Comparison of ENCODE assay signal across 11 mouse cellular contexts in the genomic region with DNA sequence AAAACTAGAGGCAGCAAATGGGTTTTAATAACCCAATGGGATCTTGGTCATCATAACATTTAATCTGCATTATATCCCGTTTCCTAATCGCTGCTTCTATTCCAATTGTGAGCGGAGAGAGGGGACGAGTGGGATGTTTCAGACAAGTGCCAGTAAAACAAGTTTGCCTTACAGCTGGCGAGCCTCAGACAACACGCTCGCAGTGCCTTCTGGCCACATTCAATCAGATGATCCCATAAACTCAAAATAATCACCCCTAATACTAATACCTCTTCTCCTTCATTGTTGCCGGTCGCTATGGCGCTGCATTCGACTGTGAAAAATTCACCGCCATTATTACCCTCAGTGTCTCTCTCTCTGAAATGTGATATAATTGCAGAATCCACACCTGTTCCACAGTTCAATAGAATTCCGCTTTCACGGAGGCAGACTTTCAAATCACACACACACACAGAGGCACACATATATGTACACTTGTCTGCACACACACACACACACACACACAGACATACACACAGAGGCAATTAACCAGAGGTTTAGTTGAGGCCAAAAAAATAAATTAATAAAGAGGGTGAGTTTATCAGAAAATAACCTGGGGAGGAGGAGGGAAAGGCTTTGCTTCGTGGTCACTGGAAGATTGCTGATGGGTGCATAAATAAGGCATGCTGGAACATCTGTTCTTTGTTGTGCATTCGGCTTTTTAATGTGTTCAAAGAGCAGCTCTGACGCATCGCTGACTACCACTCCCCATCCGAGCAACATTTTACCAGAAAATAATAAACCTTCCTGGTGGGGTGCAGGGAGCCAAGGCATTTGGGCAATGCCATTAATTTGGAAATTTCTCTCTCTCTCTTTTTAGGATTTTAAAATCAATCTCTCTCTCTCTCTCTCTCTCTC.
DNase-seq lines count a peak whose midpoint lies in the region; ATAC-seq and TF ChIP-seq lines count a peak whose summit lies in the region.
"Had no signal": no experiment of that assay in that cellular context is flagged by ENCODE, and none has a peak within 500 bp of the region (broad histone marks: within the 10 kb centered on the region; RNA-seq: fewer than 3 reads in every experiment).

No protein-coding gene starts in this region.

- TF ChIP-seq CTCF in layer of hippocampus, adult 2 months (conservative IDR thresholded peaks at IDR 0.05), result no peak
- no peak for TF ChIP-seq CTCF in lung, adult 2 months (IDR thresholded peaks at IDR 0.05; ENCODE audit: insufficient read depth, low read length)

- TF ChIP-seq POLR2A in lung, adult 2 months (IDR thresholded peaks at IDR 0.05; ENCODE audit: borderline replicate concordance, extremely low read depth, low read depth, low read length), result no peak
- TF ChIP-seq POLR2A in myocyte (IDR thresholded peaks at IDR 0.05; ENCODE audit: insufficient read length, low read depth), result no peak

- peaks cover 8% of the 10 kb centered on the region for H3K4me1 ChIP-seq in forebrain, embryonic 13.5 days
- H3K4me1 ChIP-seq in lung, adult 2 months (ENCODE audit: control insufficient read depth, insufficient read depth, low read length), result no peaks in the 10 kb centered on the region
- H3K4me1 ChIP-seq in heart, embryonic 12.5 days (replicated peaks), result no peaks in the 10 kb centered on the region
- H3K4me1 ChIP-seq: heart, embryonic 10.5 days had no signal

- H3K36me3 ChIP-seq in forebrain, embryonic 13.5 days (ENCODE audit: poor library complexity, severe bottlenecking), result no peaks in the 10 kb centered on the region
- H3K36me3 ChIP-seq in myocyte (ENCODE audit: control insufficient read depth, insufficient read depth), result no peaks in the 10 kb centered on the region
- no peaks in the 10 kb centered on the region for H3K36me3 ChIP-seq in heart, embryonic 12.5 days
- H3K36me3 ChIP-seq: heart, embryonic 10.5 days; limb, embryonic 15.5 days had no signal

- H3K4me3 ChIP-seq in layer of hippocampus, adult 2 months, result peak overlapping the region; percentile 35; the same call in 1 of the 2 replicates
- H3K4me3 ChIP-seq in forebrain, embryonic 13.5 days, result peak overlapping the region; percentile 3; the same call in 1 of the 2 replicates
- H3K4me3 ChIP-seq in lung, adult 2 months (replicated peaks; ENCODE audit: extremely low read depth, low read depth, low read length), result no peak overlapping the region
- peak overlapping the region; percentile 6 for H3K4me3 ChIP-seq in myocyte
- H3K4me3 ChIP-seq in heart, embryonic 12.5 days, result no peak overlapping the region
- H3K4me3 ChIP-seq: heart, embryonic 10.5 days; limb, embryonic 15.5 days had no signal

- 35% methylated on average over 19 of the region's 19 CpGs for WGBS in forebrain, embryonic 13.5 days
- WGBS in lung, adult 2 months, result 74% methylated on average over 19 of the region's 19 CpGs
- 81% methylated on average over 19 of the region's 19 CpGs for WGBS in heart, embryonic 12.5 days

- no peaks in the 10 kb centered on the region for H3K27me3 ChIP-seq in forebrain, embryonic 13.5 days
- H3K27me3 ChIP-seq in myocyte (ENCODE audit: control insufficient read depth, insufficient read depth, insufficient read length), result no peaks in the 10 kb centered on the region
- H3K27me3 ChIP-seq in heart, embryonic 12.5 days (replicated peaks), result no peaks in the 10 kb centered on the region
- H3K27me3 ChIP-seq: limb, embryonic 15.5 days had no signal

- H3K9ac ChIP-seq in forebrain, embryonic 13.5 days, result 0 out of 2 replicates have a peak overlapping the region, but pooled peaks have one; percentile 31
- H3K9ac ChIP-seq in heart, embryonic 12.5 days, result no peak overlapping the region
- H3K9ac ChIP-seq: limb, embryonic 15.5 days had no signal

- no peaks in the 10 kb centered on the region for H3K79me2 ChIP-seq in myocyte (ENCODE audit: control insufficient read depth, insufficient read depth)

- H3K9me3 ChIP-seq in forebrain, embryonic 13.5 days (replicated peaks), result no peaks in the 10 kb centered on the region
- H3K9me3 ChIP-seq in heart, embryonic 12.5 days (replicated peaks), result no peaks in the 10 kb centered on the region
- H3K9me3 ChIP-seq: heart, embryonic 10.5 days; limb, embryonic 15.5 days had no signal

- ATAC-seq in forebrain, embryonic 13.5 days, result peak; percentile 74
- no peak for ATAC-seq in heart, embryonic 12.5 days (ENCODE audit: insufficient number of reproducible peaks, low FRiP score)

- H3ac ChIP-seq in myocyte (ENCODE audit: control insufficient read depth, insufficient read length), result no peak overlapping the region

- peak overlapping the region; percentile 49 for H3K27ac ChIP-seq in layer of hippocampus, adult 2 months
- H3K27ac ChIP-seq in forebrain, embryonic 13.5 days, result peak overlapping the region; percentile 10; the same call in 1 of the 2 replicates
- no peak overlapping the region for H3K27ac ChIP-seq in heart, embryonic 12.5 days (ENCODE audit: poor library complexity, severe bottlenecking)
- H3K27ac ChIP-seq: heart, embryonic 10.5 days; limb, embryonic 15.5 days had no signal

- DNase-seq in layer of hippocampus, adult 2 months (ENCODE audit: low spot score in 2 of 2), result peak in 1 of 2 experiments; percentile 19
- DNase-seq in layer of hippocampus, adult 9-10 months (ENCODE audit: low spot score), result no peak
- DNase-seq in lung, adult 2 months, result peak; percentile 11
- DNase-seq in adrenal gland, adult 2 months, result no peak
- DNase-seq in Muller cell, postnatal 12 days (ENCODE audit: inconsistent ontology term), result no peak
- DNase-seq: kidney, adult 18-20 months had no signal

- peak overlapping the region; percentile 42 for H3K4me2 ChIP-seq in forebrain, embryonic 13.5 days
- H3K4me2 ChIP-seq in myocyte (ENCODE audit: low read depth), result peak overlapping the region; percentile 98
- no peak overlapping the region for H3K4me2 ChIP-seq in heart, embryonic 12.5 days
- H3K4me2 ChIP-seq: limb, embryonic 15.5 days had no signal

TF ChIP-seq in myocyte, 11 proteins besides CTCF, POLR2A, EP300 and RAD21:
- TF ChIP-seq TCF12 (IDR thresholded peaks at IDR 0.05; ENCODE audit: insufficient read depth, poor library complexity, severe bottlenecking) (no peak), MYOD1 (IDR thresholded peaks at IDR 0.05; ENCODE audit: control insufficient read depth in 1 of 3, insufficient read length in 2 of 3, low read depth in 2 of 3) (peak in 1 of 3 experiments; percentile 61)

Comparison
In these comparisons a context has a peak if more than half of its experiments do, and no peak if none do; other contexts are left out.
1. H3K4me3 ChIP-seq: peak in layer of hippocampus, adult 2 months (single experiment), forebrain, embryonic 13.5 days (single experiment) and myocyte (single experiment); none in lung, adult 2 months (single experiment) and heart, embryonic 12.5 days (single experiment).